Mouse (Mus musculus) CH12.LX (cell line): ENCODE measurements around the gene Alkbh4.

ENCODE experiments used
- EP300 ChIP-seq: IDR thresholded peaks from 2 replicates; pipeline ENCODE4 v1.6.1; 2011; ENCODE audit warnings: low read length, improper control_type of control experiment
- ETS1 ChIP-seq: conservative IDR thresholded peaks from 2 replicates; pipeline ENCODE4 v1.6.1; 2012; ENCODE audit warnings: low read depth, mild to moderate bottlenecking, inconsistent platforms, low read length, improper control_type of control experiment, moderate library complexity
- MAFK ChIP-seq: IDR thresholded peaks from 2 replicates; pipeline ENCODE4 v1.6.1; 2011; ENCODE audit warnings: low read length, improper control_type of control experiment; ENCODE audit not compliant: insufficient replicate concordance
- POLR2A ChIP-seq: IDR thresholded peaks from 2 replicates; pipeline ENCODE4 v1.6.1; 2011; ENCODE audit warnings: low read depth, mild to moderate bottlenecking, improper control_type of control experiment, low read length
- RAD21 ChIP-seq: IDR thresholded peaks from 2 replicates; pipeline ENCODE4 v1.6.1; 2011; ENCODE audit warnings: low read depth, mild to moderate bottlenecking, low read length, improper control_type of control experiment, moderate library complexity
- USF2 ChIP-seq: conservative IDR thresholded peaks from 2 replicates; pipeline ENCODE4 v1.6.1; 2011; ENCODE audit warnings: low read depth, low read length, improper control_type of control experiment
- ZNF384 ChIP-seq: IDR thresholded peaks from 2 replicates; pipeline ENCODE4 v1.6.1; 2012; ENCODE audit warnings: low read depth, low read length, improper control_type of control experiment, inconsistent platforms

- no peak for TF ChIP-seq EP300
- TF ChIP-seq MAFK, result no peak
- no peak for TF ChIP-seq USF2
- TF ChIP-seq ZNF384, result no peak
- TF ChIP-seq RAD21, result no peak
- no peak for TF ChIP-seq ETS1
- TF ChIP-seq POLR2A, result no peak
Measured at GRCm38 (mm10) chr5:136173606-136174463, 37.9 kb downstream of the Alkbh4 start.
